Mouse (Mus musculus): Measurements from ENCODE around the gene Slc25a13.

DNA sequence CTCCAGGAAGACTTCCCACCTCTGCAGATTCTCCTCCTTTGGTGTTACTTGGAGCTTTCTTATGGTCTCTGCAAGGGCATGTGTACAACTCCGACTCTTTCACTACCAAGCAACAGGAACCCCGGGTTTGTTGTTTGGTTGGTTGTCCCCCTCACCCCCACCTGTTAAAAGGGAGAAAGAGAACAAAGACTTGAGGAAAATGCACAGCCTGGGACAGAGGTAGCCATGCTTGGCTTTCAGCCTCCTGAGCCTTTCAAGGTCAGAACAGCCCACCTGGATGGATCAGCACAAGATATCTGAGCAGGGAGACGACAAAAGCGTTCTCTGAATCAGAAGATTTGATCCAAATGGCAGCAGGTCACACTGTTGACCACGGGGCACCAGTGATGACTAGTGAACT is 15.0 kb downstream of the Slc25a13 start:
- TF ChIP-seq CTCF (IDR thresholded peaks at IDR 0.05; ENCODE audit: extremely low read depth, insufficient read length, insufficient replicate concordance, low read depth, low read length) (no peak), POLR2A (IDR thresholded peaks at IDR 0.05; ENCODE audit: low read depth, low read length) (no peak)

All from small intestine, adult 2 months (tissue).